Mouse (Mus musculus): ENCODE results near the gene Gm49380. TPM values are rescaled to one million over a fixed set of nuclear protein-coding genes. Genes with fewer than 3 reads are reported as not detected.

The Gm49380 gene
- total RNA-seq, 2 experiments from 2014 or later: not detected

DNA sequence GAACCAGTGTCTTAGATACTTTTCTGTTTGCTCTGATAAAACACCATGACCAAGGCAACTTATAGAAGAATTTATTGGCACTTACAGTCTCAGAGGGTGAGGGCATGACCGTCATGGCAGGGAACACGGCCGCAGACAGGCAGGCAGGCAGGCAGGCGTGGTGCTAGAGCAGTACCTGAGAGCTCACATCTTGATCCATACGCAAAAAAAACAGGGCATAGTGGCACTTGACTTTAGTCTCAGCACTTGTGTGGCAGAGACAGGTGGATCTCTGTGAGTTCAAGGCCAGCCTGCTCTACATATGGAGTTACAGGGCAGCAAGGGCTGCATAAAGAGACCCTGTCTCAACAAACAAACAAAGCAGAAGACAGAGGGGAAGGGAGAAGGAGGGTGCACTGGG lies 80.0 kb downstream of the Gm49380 start:
- ATAC-seq (replicated peaks; ENCODE audit: low FRiP score, poor library complexity, severe bottlenecking): no peak

DNA sequence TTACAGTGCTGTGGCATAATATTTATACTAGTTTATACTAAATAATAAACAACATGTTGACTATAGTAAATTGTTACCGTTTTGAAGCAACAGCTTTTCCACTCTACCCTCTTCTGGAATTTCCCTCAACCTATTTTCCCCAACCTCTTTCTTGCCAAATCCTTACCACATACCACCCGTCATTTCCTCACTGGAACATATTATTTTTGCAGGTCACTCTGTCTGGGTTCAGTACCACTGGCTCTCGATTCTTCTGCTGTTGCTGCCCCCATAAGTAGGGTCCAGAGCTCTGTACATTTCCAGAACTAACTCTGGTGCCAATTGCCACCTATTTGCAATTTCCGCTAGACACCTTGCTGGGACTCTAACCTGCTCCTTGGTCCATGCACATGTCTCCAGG lies 81.4 kb downstream of the Gm49380 start:
- no peak for ATAC-seq (replicated peaks; ENCODE audit: low FRiP score, poor library complexity, severe bottlenecking)

- ATAC-seq (replicated peaks; ENCODE audit: low FRiP score, poor library complexity, severe bottlenecking): no peak
Measured at GRCm38 (mm10) chr9:44031079-44031478, 82.2 kb downstream of the Gm49380 start.

DNA sequence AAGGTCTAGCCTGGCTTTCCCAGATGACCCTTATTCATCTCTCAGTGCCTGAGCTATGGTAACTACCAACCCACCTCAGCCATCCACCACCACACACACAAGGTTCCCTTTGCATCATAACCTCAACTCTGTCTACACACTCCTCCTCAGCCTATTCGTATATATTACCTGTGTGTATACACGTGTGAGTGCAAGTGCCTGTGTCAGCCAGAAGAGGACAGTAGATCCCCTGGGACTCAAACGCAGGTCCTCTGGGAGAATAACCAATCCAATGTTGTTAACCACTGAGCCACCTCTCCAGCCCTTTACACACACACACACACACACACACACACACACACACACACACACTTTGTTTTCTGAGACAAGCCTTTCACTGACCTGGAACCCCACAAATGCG lies 82.7 kb downstream of the Gm49380 start:
- no peak for ATAC-seq (replicated peaks; ENCODE audit: low FRiP score, poor library complexity, severe bottlenecking)

- no peak for ATAC-seq (replicated peaks; ENCODE audit: low FRiP score, poor library complexity, severe bottlenecking)
Measured at GRCm38 (mm10) chr9:44029580-44030236, 83.6 kb downstream of the Gm49380 start.

DNA sequence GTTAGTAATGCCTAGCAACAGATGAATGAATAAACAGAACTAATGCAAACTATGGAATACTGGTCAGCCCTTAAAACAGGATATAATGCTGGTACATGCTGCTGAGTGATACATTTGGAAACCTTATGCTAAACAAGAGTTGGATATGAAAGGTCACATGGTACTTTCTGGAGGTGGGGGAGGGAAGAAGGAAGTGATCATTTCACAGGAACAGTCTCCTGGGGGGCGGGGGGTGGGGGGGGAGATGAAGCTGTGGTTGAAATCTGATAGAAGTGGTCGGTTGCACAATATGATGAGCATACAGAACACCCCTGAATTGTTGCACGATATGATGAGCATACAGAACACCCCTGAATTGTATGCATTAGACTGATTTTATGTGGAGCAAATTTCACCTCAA lies 89.2 kb downstream of the Gm49380 start:
- no peak for ATAC-seq (replicated peaks; ENCODE audit: low FRiP score, poor library complexity, severe bottlenecking)

GRCm38 (mm10) chr9:44022100-44022847 lies 91.0 kb downstream of the Gm49380 start:
- no peak for ATAC-seq (replicated peaks; ENCODE audit: low FRiP score, poor library complexity, severe bottlenecking)

- no peak for ATAC-seq (replicated peaks; ENCODE audit: low FRiP score, poor library complexity, severe bottlenecking)
Measured at GRCm38 (mm10) chr9:44020001-44020400, 93.3 kb downstream of the Gm49380 start.

GRCm38 (mm10) chr9:44017846-44018245 lies 95.5 kb downstream of the Gm49380 start:
- ATAC-seq (replicated peaks; ENCODE audit: low FRiP score, poor library complexity, severe bottlenecking): no peak

Other genes starting within 250 kb of the Gm49380 start
- gene Thy1, start 70.1 kb downstream of the Gm49380 start, total RNA-seq (2015; ENCODE audit: low replicate concordance): 11.9 and 33.1 TPM in 2 replicates
- 1.0 and 7.8 TPM in 2 replicates for gene Thy1, start 70.1 kb downstream of the Gm49380 start, total RNA-seq (2017; ENCODE audit: low replicate concordance)
- not detected in 2 replicates for gene Usp2, start 46.5 kb downstream of the Gm49380 start, total RNA-seq (2015; ENCODE audit: low replicate concordance)
- 1.8 TPM in 1 of 2 replicates, not detected in the other for gene Usp2, start 46.5 kb downstream of the Gm49380 start, total RNA-seq (2017; ENCODE audit: low replicate concordance)
- not detected in 2 replicates for gene Mfrp, start 11.8 kb downstream of the Gm49380 start, total RNA-seq (2015; ENCODE audit: low replicate concordance)
- not detected in 2 replicates for gene Mfrp, start 11.8 kb downstream of the Gm49380 start, total RNA-seq (2017; ENCODE audit: low replicate concordance)
- gene C1qtnf5, start 6.3 kb downstream of the Gm49380 start, total RNA-seq (2015; ENCODE audit: low replicate concordance): not detected in 2 replicates
- 1.4 TPM in 1 of 2 replicates, not detected in the other for gene C1qtnf5, start 6.3 kb downstream of the Gm49380 start, total RNA-seq (2017; ENCODE audit: low replicate concordance)
- 83.4 and 94.4 TPM in 2 replicates for gene Rnf26, start within 50 bp of the Gm49380 start, total RNA-seq (2015; ENCODE audit: low replicate concordance)
- 43.9 and 53.3 TPM in 2 replicates for gene Rnf26, start within 50 bp of the Gm49380 start, total RNA-seq (2017; ENCODE audit: low replicate concordance)
- not detected in 2 replicates for gene Mcam, start 21.0 kb upstream of the Gm49380 start, total RNA-seq (2015; ENCODE audit: low replicate concordance)
- 0.30 TPM in 1 of 2 replicates, not detected in the other for gene Mcam, start 21.0 kb upstream of the Gm49380 start, total RNA-seq (2017; ENCODE audit: low replicate concordance)
- gene Cbl, start 120.5 kb upstream of the Gm49380 start, total RNA-seq (2015; ENCODE audit: low replicate concordance): 43.2 TPM in 2 replicates
- 16.2 and 21.3 TPM in 2 replicates for gene Cbl, start 120.5 kb upstream of the Gm49380 start, total RNA-seq (2017; ENCODE audit: low replicate concordance)
- not detected in 2 replicates for gene Ccdc153, start 127.2 kb upstream of the Gm49380 start, total RNA-seq (2015; ENCODE audit: low replicate concordance)
- not detected in 2 replicates for gene Ccdc153, start 127.2 kb upstream of the Gm49380 start, total RNA-seq (2017; ENCODE audit: low replicate concordance)
- gene Pdzd3, start 138.0 kb upstream of the Gm49380 start, total RNA-seq (2015; ENCODE audit: low replicate concordance): not detected in 2 replicates
- not detected in 2 replicates for gene Pdzd3, start 138.0 kb upstream of the Gm49380 start, total RNA-seq (2017; ENCODE audit: low replicate concordance)
- 0.84 and 2.5 TPM in 2 replicates for gene Nlrx1, start 155.1 kb upstream of the Gm49380 start, total RNA-seq (2015; ENCODE audit: low replicate concordance)
- gene Nlrx1, start 155.1 kb upstream of the Gm49380 start, total RNA-seq (2017; ENCODE audit: low replicate concordance): 1.2 and 2.6 TPM in 2 replicates
- 314 and 326 TPM in 2 replicates for gene Abcg4, start 175.1 kb upstream of the Gm49380 start, total RNA-seq (2015; ENCODE audit: low replicate concordance)
- 111 and 113 TPM in 2 replicates for gene Abcg4, start 175.1 kb upstream of the Gm49380 start, total RNA-seq (2017; ENCODE audit: low replicate concordance)
- gene Hinfp, start 192.2 kb upstream of the Gm49380 start, total RNA-seq (2015; ENCODE audit: low replicate concordance): 37.5 and 59.1 TPM in 2 replicates
- 35.2 and 65.6 TPM in 2 replicates for gene Hinfp, start 192.2 kb upstream of the Gm49380 start, total RNA-seq (2017; ENCODE audit: low replicate concordance)
- 46.1 and 54.8 TPM in 2 replicates for gene C2cd2l, start 206.8 kb upstream of the Gm49380 start, total RNA-seq (2015; ENCODE audit: low replicate concordance)
- gene C2cd2l, start 206.8 kb upstream of the Gm49380 start, total RNA-seq (2017; ENCODE audit: low replicate concordance): 70.0 and 83.0 TPM in 2 replicates
- 5.4 and 11.5 TPM in 2 replicates for gene Dpagt1, start 212.5 kb upstream of the Gm49380 start, total RNA-seq (2015; ENCODE audit: low replicate concordance)
- 1.0 and 7.8 TPM in 2 replicates for gene Dpagt1, start 212.5 kb upstream of the Gm49380 start, total RNA-seq (2017; ENCODE audit: low replicate concordance)
- gene H2afx, start 221.2 kb upstream of the Gm49380 start, total RNA-seq (2015; ENCODE audit: low replicate concordance): 455 and 495 TPM in 2 replicates
- 1,704 and 2,100 TPM in 2 replicates for gene H2afx, start 221.2 kb upstream of the Gm49380 start, total RNA-seq (2017; ENCODE audit: low replicate concordance)
- 2,720 and 2,790 TPM in 2 replicates for gene Hmbs, start 230.7 kb upstream of the Gm49380 start, total RNA-seq (2015; ENCODE audit: low replicate concordance)
- 1,215 and 1,747 TPM in 2 replicates for gene Hmbs, start 230.7 kb upstream of the Gm49380 start, total RNA-seq (2017; ENCODE audit: low replicate concordance)
- gene Vps11, start 248.2 kb upstream of the Gm49380 start, total RNA-seq (2015; ENCODE audit: low replicate concordance): 2.5 and 6.7 TPM in 2 replicates
- 9.5 and 15.7 TPM in 2 replicates for gene Vps11, start 248.2 kb upstream of the Gm49380 start, total RNA-seq (2017; ENCODE audit: low replicate concordance)

All from erythroid progenitor cell, adult 5-6 weeks (primary cell).